Mouse (Mus musculus) embryonic stem cell, embryonic (primary cell): ENCODE measurements around the gene Hist2h3c1.
"Not testable (repeated sequence)": the region's sequence is repeated elsewhere in the genome, so short reads cannot be mapped to it uniquely, and the experiment has no call there.

Experiments used
- CTCF ChIA-PET, 4 experiments: fragments of 300-600 bp in 2 of 4; fragments of 350-600 bp in 2 of 4; sonication (Branson Sonifier 250); formaldehyde crosslinking; loops; one replicate each; lab custom pipeline; 2022; ENCODE audit warnings: inconsistent platforms in 2 of 4; lab: Charles Lee
- POLR2A ChIA-PET, 4 experiments: fragments of 300-600 bp in 2 of 4; fragments of 350-600 bp in 2 of 4; sonication (Branson Sonifier 250); formaldehyde crosslinking; loops; one replicate each; lab custom pipeline; 2022; ENCODE audit warnings: antibody characterized with exemption in 4 of 4, inconsistent platforms in 1 of 4; lab: Charles Lee

Hist2h3c1 gene

GRCm38 (mm10) chr3:96225421-96225820 lies 21.1 kb upstream of the Hist2h3c1 start:
- POLR2A ChIA-PET: interaction anchor here in 3 of 4 experiments (0.6 to 15.1 kb wide), 18 partner anchors 7 to 115 kb away, joined by 3 to 457 read pairs (median 5); partner anchors contain the start of genes Hist2h2bb (in 2 of the 3), Hist2h4 (in 2 of the 3) and Hist2h2aa1 (in 1 of the 3)

GRCm38 (mm10) chr3:96226695-96227648 lies 19.5 kb upstream of the Hist2h3c1 start:
- ChIA-PET CTCF (interaction anchor here in 2 of 4 experiments (0.6 to 0.8 kb wide), 2 partner anchors 18 to 316 kb away, joined by 3 read pairs; no protein-coding TSS in a partner anchor), POLR2A (interaction anchor here in 3 of 4 experiments (0.6 to 15.1 kb wide), 25 partner anchors 5 to 161 kb away, joined by 3 to 457 read pairs (median 3); partner anchors contain the start of genes Bola1 (in 3 of the 3), Hist2h2ab (in 3 of the 3), Hist2h2aa1 (in 1 of the 3) and Hist2h2ac (in 1 of the 3))

More at GRCm38 (mm10) chr3:96225421-96225820, 21.1 kb upstream of the Hist2h3c1 start:
- CTCF ChIA-PET: no interaction called here

GRCm38 (mm10) chr3:96228828-96229227 lies 17.7 kb upstream of the Hist2h3c1 start:
- ChIA-PET POLR2A (interaction anchor here (1.1 to 15.1 kb wide), 14 partner anchors 4 to 171 kb away, joined by 3 to 457 read pairs (median 5); partner anchors contain the start of genes Bola1 (in 4 of the 4), Hist2h2ab (in 4 of the 4), Hist2h2ac (in 3 of the 4) and Hist2h2be (in 3 of the 4)), CTCF (interaction anchor here in 1 of 4 experiments (0.7 kb wide), 1 partner anchor 9 kb away, joined by 3 read pairs; no protein-coding TSS in a partner anchor)

GRCm38 (mm10) chr3:96230404-96230803 lies 16.1 kb upstream of the Hist2h3c1 start:
- ChIA-PET CTCF (no interaction called here), POLR2A (interaction anchor here (0.6 to 12.2 kb wide), 5 partner anchors 8 to 34 kb away, joined by 3 to 457 read pairs (median 5); partner anchors contain the start of genes Bola1 (in 2 of the 4), Hist2h2ab (in 2 of the 4), Hist2h2ac (in 2 of the 4) and Hist2h2be (in 2 of the 4))

- ChIA-PET POLR2A (interaction anchor here (0.9 to 12.2 kb wide), 7 partner anchors 9 to 38 kb away, joined by 3 to 457 read pairs (median 4); partner anchors contain the start of genes Hist2h2ac (in 3 of the 4), Hist2h2be (in 3 of the 4), Bola1 (in 2 of the 4) and Hist2h2ab (in 2 of the 4)), CTCF (no interaction called here)
Measured at GRCm38 (mm10) chr3:96230910-96231757, 15.4 kb upstream of the Hist2h3c1 start.

- ChIA-PET POLR2A (interaction anchor here in 3 of 4 experiments (0.9 to 12.2 kb wide), 7 partner anchors 7 to 38 kb away, joined by 3 to 457 read pairs (median 4); partner anchors contain the start of genes Hist2h2ac (in 3 of the 3), Hist2h2be (in 3 of the 3), Bola1 (in 2 of the 3) and Hist2h2ab (in 2 of the 3)), CTCF (no interaction called here)
Measured at GRCm38 (mm10) chr3:96231758-96232120, 14.7 kb upstream of the Hist2h3c1 start.

GRCm38 (mm10) chr3:96234914-96235313 lies 11.6 kb upstream of the Hist2h3c1 start:
- ChIA-PET POLR2A (interaction anchor here in 3 of 4 experiments (0.9 to 12.2 kb wide), 18 partner anchors 9 to 74 kb away, joined by 3 to 457 read pairs (median 9); partner anchors contain the start of genes Hist2h2ac (in 3 of the 3), Hist2h2be (in 3 of the 3), Hist2h4 (in 3 of the 3) and Bola1 (in 2 of the 3)), CTCF (interaction anchor here in 1 of 4 experiments (0.6 to 1.1 kb wide), 2 partner anchors 43 kb away, joined by 3 to 4 read pairs; no protein-coding TSS in a partner anchor)

GRCm38 (mm10) chr3:96235836-96236235 lies 10.6 kb upstream of the Hist2h3c1 start:
- ChIA-PET POLR2A (interaction anchor here in 3 of 4 experiments (0.5 to 12.2 kb wide), 29 partner anchors 9 to 1008 kb away, joined by 3 to 457 read pairs (median 5); partner anchors contain the start of genes Bola1 (in 3 of the 3), Hist2h2ab (in 3 of the 3), Hist2h2ac (in 3 of the 3) and Hist2h2be (in 3 of the 3)), CTCF (interaction anchor here in 1 of 4 experiments (1.1 kb wide), 1 partner anchor 42 kb away, joined by 3 read pairs; no protein-coding TSS in a partner anchor)

GRCm38 (mm10) chr3:96236834-96237334 lies 9.6 kb upstream of the Hist2h3c1 start:
- ChIA-PET POLR2A (interaction anchor here (0.6 to 12.2 kb wide), 60 partner anchors 8 to 367 kb away, joined by 3 to 457 read pairs (median 6); partner anchors contain the start of genes Bola1 (in 4 of the 4), Hist2h2ab (in 4 of the 4), Hist2h2ac (in 4 of the 4) and Hist2h2be (in 4 of the 4)), CTCF (interaction anchor here in 3 of 4 experiments (0.6 to 1.8 kb wide), 3 partner anchors 41 to 298 kb away, joined by 4 to 7 read pairs (median 4); no protein-coding TSS in a partner anchor)

- ChIA-PET POLR2A (interaction anchor here (0.6 to 12.2 kb wide), 74 partner anchors 9 to 583 kb away, joined by 3 to 457 read pairs (median 5); partner anchors contain the start of genes Bola1 (in 4 of the 4), Hist2h2ab (in 4 of the 4), Hist2h2ac (in 4 of the 4) and Hist2h2be (in 4 of the 4)), CTCF (interaction anchor here in 2 of 4 experiments (1.2 to 1.8 kb wide), 3 partner anchors 40 to 171 kb away, joined by 3 to 7 read pairs (median 4); no protein-coding TSS in a partner anchor)
Measured at GRCm38 (mm10) chr3:96237335-96237903, 9.1 kb upstream of the Hist2h3c1 start.

- CTCF ChIA-PET: interaction anchor here in 3 of 4 experiments (0.5 to 1.8 kb wide), 4 partner anchors 9 to 172 kb away, joined by 3 to 7 read pairs (median 4); no protein-coding TSS in a partner anchor
- POLR2A ChIA-PET: interaction anchor here (0.6 to 12.2 kb wide), 80 partner anchors 9 to 584 kb away, joined by 3 to 457 read pairs (median 5); partner anchors contain the start of genes Bola1 (in 4 of the 4), Hist2h2ab (in 4 of the 4), Hist2h2ac (in 4 of the 4) and Hist2h2be (in 4 of the 4)
Measured at GRCm38 (mm10) chr3:96237904-96238511, 8.5 kb upstream of the Hist2h3c1 start.

GRCm38 (mm10) chr3:96238954-96239793 lies 7.3 kb upstream of the Hist2h3c1 start, which contains the start of gene Hist2h3c2:
TSS of gene Hist2h3c2 (minus strand) at chr3:96239127.
- ChIA-PET POLR2A (interaction anchor here (0.9 to 12.2 kb wide), 25 partner anchors 14 to 288 kb away, joined by 3 to 457 read pairs (median 16); partner anchors contain the start of genes Bola1 (in 4 of the 4), Hist2h2ab (in 4 of the 4), Hist2h2ac (in 4 of the 4) and Hist2h2be (in 4 of the 4)), CTCF (interaction anchor here in 1 of 4 experiments (1.8 kb wide), 1 partner anchor 173 kb away, joined by 7 read pairs; no protein-coding TSS in a partner anchor)

GRCm38 (mm10) chr3:96239949-96240798 lies 6.3 kb upstream of the Hist2h3c1 start, which contains the start of gene Hist2h2aa2:
TSS of gene Hist2h2aa2 (minus strand) at chr3:96240276.
- CTCF ChIA-PET: not testable (repeated sequence)
- POLR2A ChIA-PET: interaction anchor here (0.6 to 6.2 kb wide), 20 partner anchors 11 to 289 kb away, joined by 3 to 149 read pairs (median 6); partner anchors contain the start of genes Hist2h2bb (in 4 of the 4), Hist2h4 (in 4 of the 4), Bola1 (in 2 of the 4) and Hist2h2ab (in 2 of the 4)
